Mouse (Mus musculus) ZHBTc4 (cell line): ENCODE results near the gene Olfm1.

ENCODE experiments used
- DNase-seq: peaks from one replicate; pipeline ENCODE4 v3.0.0-alpha.2; 2011; ENCODE audit warnings: low read depth, low spot score

The Olfm1 gene

GRCm38 (mm10) chr2:28235129-28235528 lies 42.3 kb downstream of the Olfm1 start:
- DNase-seq, result no peak

DNA sequence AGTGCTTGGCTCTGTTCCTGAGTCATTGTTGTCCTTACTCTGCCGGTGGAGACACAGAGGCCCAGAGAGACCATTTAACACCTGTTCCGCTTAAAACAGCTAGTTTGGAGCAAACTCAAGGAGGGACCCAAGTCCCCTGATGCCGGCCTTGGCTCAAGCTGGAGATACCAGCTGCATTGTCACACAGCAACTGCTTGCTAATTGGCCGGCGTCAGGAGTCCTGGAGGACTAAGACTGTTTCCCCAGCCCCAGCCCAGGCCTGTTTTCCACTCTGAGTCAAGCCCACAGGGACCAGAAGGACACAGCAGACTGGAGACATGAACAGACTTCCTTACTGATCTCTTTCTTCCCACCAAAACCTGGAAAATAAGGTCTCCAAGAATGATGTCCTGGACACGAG lies 43.7 kb downstream of the Olfm1 start:
- no peak for DNase-seq

DNA sequence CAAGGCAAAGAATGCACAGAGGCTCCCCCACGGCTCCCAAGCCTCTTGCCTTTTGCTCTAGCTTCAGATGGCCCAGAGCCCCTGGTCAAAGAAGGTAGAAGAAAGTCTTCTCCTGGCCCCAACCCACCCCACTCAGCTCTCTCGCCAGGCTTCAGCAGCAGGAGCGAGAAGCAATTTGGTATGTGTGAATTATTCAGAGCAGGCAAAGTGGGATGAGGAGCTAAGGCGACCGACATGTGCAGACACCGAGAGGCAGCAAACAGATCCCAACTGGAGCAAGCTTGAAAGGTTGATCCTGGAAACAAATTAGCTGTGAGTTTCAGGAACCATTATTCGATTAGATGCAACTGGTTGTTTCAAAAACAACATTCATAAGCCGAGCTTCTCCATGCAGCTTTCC lies 46.8 kb downstream of the Olfm1 start:
- no peak for DNase-seq

GRCm38 (mm10) chr2:28240920-28241319 lies 48.1 kb downstream of the Olfm1 start:
- no peak for DNase-seq

DNA sequence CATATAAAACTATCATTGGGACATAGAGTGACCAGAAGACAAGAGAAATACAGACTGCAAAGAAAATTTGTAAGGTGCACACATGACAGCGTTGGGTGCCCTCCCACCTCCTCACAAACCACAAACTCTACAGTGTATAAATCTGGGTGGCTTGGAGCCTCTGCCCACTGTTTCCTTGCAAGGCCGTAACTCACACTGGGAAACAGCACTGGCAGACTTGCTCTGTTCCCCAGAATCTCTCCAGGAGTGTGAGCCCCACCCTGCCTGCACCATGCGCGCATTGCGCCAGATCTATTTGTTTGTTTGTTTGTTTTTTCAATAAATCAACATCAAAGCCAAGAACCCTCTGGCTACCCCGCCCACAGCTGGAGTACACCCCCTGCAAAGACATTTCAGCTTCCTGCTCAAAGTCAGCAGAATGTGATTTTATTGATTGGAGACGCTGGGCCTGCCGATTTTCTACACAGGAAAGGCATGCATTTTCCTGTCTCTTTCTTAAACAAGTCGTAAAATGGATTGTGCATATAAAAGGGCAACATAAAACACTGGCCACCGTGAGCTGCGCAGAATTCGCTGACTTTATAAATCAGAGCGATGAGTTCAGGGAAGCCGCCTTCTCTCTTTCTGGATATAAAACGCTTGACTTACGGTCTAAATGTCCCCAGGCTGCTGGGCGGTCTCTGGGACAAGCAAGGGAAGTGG lies 48.9 kb downstream of the Olfm1 start:
- no peak for DNase-seq

GRCm38 (mm10) chr2:28242222-28242543 lies 49.4 kb downstream of the Olfm1 start:
- DNase-seq, result no peak

DNA sequence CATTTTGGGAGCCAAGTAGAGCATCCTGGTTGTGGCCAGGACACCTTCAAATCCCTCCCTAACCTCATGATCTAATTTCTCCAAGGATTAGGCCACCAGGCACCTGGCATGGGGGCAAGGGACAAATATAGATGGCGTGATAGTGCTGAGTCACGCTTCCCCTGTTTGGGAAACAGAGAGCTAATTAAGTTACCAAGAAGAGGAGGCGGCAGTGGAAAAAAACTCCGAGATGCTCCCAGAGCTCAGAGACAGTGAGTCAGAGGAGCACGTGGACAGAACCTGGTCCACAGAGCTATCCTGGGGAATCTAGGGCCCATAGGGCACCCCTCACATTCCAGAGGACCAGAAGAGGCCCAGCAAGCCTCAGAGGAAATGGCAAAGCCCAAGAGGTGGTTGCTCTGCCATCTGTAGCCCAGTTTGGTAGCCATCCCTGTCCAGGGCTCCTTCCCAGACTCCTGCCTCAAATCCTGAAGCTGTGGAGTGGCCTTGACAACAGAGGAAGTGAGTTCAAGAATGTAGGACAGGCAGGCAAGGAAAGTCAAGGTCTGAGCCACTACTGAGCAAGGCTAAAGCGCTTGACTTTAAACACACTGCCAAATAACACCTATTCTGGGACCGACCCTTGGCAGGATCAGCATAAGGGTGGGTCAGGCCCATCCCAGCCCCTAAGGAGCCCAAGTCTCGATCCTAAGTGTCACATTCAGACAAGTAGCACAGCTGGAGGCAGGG lies 52.0 kb downstream of the Olfm1 start:
- no peak for DNase-seq

DNA sequence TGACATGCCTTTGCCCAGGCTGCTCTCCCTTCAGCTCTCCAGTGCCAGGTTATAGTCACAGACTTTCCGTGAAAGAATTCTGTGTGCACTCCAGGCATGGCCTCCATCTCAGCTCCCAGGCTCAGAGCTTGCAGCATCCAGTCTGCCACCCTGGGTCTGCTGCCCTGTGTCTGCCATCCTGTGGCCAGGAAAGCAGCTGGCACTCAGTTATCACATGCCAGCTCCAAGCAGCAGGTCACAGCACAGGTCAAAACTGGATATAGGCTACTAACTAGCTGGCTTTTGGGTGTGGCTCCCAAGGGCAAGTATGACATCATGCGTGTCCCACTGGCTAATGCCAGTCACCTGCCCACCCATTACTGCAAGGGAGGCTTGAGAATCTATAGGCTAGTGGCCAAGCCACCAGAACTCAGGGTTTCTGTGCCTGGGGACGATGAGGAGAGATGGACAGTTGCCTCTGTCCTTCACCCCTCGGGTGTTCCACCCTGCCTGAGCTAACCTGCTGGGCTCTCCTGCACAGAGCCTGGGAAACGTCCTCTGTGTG lies 53.4 kb downstream of the Olfm1 start:
- DNase-seq, result no peak

DNA sequence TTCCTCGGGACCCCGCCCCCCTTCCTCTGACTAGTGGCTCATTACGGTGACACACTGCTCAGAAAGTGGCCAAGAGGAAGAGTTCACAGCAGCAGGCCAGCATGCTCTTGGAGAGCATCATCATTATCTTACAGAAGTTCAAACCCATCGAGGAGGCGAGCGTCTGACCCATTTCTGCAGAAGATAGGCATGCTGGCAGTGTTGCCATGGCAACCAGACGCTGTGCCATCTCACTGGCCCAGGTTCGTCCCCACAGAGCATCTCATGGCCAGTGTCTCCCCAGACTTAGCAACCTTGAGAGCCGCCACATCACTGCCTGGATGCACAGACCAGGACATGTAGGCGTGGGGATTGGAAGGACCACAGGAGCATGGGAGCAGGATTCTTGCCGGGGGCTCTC lies 54.3 kb downstream of the Olfm1 start:
- DNase-seq, result no peak

GRCm38 (mm10) chr2:28252554-28252953 lies 59.8 kb downstream of the Olfm1 start:
- no peak for DNase-seq

- no peak for DNase-seq
These were observed 63.2 kb downstream of the Olfm1 start for GRCm38 (mm10) chr2:28256029-28256428.

- no peak for DNase-seq
These were observed 68.6 kb downstream of the Olfm1 start for GRCm38 (mm10) chr2:28261438-28261837.

DNA sequence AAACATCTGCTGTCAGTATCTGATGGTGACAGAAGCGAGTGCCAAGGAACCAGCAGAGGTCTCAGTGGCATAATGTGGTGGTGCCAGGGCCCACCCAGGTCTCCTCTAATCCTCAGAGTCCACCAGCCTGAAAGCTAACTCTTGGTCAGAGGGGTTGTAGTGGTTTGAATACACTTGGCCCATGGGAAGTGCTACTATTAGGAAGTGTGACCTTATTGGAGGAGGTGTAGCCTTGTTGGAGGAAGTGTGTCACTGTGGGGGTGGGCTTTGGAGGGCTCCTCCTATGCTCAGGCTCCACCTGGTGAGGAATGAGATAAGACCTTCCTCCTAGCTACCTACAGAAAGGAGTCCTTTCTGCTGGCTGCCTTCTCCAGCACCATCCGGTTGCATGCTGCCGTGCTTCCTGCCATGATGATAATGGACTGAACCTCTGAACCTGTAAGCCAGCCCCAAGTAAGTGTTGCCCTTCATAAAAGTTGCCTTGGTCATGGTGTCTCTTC lies 75.0 kb downstream of the Olfm1 start:
- DNase-seq, result no peak

DNA sequence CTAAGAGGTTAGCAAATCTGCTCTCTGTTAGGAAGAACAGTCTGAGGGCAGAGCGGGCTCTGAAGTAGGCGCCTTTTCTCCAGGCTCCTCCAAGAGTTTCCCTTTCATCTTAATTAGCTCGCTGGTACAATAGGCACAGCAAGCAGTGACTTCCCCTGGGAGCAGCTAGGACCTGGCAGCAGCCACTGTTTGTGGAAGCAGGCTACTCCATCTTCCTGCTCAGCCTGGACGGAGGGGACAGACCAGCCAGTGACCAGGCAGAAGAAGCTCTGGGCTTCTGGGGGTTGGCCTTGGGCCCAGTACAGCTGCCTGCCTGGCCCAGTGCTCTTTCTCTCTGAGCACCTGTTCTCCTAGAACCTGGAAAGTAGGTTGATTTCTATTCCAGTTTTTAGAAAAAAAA lies 77.8 kb downstream of the Olfm1 start:
- DNase-seq, result no peak

- no peak for DNase-seq
These were observed 79.6 kb downstream of the Olfm1 start for GRCm38 (mm10) chr2:28272218-28272965.

DNA sequence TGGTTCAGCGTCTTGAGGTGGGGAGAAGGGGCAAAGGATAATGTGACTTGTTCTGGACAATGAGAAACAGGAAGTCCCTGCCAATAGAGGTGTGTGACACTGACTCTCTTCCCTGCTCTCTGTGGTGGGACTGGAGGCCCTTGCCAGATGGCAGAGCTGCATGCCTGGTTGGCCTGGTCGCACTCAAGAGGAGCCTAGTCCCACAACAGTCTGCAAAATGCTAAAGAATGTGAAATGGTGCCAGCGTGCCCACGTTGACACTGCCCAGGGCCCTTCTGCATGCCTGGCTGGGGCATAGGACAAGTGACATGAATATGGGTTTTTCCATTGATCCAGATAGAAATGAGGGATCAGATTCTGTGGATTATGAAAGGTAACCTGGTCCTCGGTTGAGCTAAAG lies 81.2 kb downstream of the Olfm1 start:
- no peak for DNase-seq

DNA sequence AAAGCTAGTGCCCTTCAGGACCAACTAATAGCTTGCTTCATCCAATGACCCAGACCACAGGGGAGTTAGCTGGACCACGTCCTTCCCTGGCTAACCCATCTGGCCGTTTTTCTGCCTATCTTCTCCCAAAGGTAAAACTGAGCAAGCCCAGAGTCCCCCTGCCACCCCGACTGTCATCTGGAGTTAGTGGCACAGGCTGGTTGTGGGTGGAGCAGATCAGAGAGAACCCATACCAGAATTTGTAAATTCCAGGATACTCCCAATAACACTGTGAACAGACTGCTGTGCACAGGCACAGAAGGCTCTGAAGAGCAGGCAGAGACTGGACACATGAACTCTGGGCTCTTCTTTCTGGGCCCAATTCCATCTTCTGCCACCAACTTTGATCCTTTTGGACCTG lies 82.6 kb downstream of the Olfm1 start:
- DNase-seq, result no peak

DNA sequence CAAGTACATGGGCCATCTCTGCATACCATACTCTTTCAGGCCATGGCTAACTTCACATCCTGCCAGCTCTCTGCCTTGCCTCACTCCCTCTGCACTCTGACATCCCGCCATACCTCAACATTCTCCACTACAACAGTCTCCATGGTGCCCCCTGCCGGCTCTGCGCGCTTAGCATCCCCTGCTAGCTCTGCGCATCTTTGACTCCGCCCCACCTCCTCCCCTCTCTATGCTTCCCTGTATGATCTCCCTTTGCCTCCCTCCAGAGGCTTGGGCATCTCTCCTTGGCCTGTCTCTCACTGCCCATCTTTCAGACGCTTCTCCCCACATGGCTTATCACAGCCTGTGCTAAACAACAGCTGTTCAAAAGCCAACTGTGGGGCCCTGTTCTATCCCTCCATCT lies 85.4 kb downstream of the Olfm1 start:
- DNase-seq, result peak; percentile 85

- no peak for DNase-seq
These were observed 86.1 kb downstream of the Olfm1 start for GRCm38 (mm10) chr2:28278853-28279252.
